Mouse (Mus musculus) lung, postnatal 36 days (tissue): Measurements from ENCODE around the gene Gm17535.
"Not testable (repeated sequence)": the region's sequence is repeated elsewhere in the genome, so short reads cannot be mapped to it uniquely, and the experiment has no call there.

Experiments used
- DNase-seq: peaks from one replicate; pipeline ENCODE4 v3.0.0; 2022; ENCODE audit warnings: mixed read lengths

Gm17535 gene

GRCm38 (mm10) chr9:3034299-3034698 lies at the start of gene Gm17535:
TSS of gene Gm17535 (plus strand) at chr9:3034599.
- not testable (repeated sequence) for DNase-seq

DNA sequence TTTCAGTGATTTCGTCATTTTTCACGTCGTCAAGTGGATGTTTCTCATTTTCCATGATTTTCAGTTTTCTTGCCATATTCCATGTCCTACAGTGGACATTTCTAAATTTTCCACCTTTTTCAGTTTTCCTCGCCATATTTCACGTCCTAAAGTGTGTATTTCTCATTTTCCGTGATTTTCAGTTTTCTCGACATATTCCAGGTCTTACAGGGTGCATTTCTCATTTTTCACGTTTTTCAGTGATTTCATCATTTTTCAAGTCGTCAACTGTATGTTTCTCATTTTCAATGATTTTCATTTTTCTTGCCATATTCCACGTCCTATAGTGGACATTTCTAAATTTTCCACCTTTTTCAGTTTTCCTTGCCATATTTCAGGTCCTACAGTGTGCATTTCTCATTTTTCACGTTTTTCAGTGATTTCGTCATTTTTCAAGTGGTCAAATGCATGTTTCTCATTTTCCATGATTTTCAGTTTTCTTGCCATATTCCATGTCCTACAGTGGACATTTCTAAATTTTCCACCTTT lies 33.9 kb upstream of the Gm17535 start, which contains the start of gene Gm10722:
Gene Gm10722 (plus strand): TSS at position 478 of the 528 bp plus-strand sequence.
- DNase-seq, result not testable (repeated sequence)

DNA sequence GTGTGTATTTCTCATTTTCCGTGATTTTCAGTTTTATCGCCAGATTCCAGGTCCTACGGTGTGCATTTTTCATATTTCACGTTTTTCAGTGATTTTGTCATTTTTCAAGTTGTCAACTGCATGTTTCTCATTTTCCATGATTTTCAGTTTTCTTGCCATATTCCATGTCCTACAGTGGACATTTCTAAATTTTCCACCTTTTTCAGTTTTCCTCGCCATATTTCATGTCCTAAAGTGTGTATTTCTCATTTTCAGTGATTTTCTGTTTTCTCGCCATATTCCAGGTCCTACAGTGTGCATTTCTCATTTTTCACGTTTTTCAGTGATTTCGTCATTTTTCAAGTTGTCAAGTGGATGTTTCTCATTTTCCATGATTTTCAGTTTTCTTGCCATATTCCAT lies 33.4 kb upstream of the Gm17535 start:
- peak; percentile 4 for DNase-seq

DNA sequence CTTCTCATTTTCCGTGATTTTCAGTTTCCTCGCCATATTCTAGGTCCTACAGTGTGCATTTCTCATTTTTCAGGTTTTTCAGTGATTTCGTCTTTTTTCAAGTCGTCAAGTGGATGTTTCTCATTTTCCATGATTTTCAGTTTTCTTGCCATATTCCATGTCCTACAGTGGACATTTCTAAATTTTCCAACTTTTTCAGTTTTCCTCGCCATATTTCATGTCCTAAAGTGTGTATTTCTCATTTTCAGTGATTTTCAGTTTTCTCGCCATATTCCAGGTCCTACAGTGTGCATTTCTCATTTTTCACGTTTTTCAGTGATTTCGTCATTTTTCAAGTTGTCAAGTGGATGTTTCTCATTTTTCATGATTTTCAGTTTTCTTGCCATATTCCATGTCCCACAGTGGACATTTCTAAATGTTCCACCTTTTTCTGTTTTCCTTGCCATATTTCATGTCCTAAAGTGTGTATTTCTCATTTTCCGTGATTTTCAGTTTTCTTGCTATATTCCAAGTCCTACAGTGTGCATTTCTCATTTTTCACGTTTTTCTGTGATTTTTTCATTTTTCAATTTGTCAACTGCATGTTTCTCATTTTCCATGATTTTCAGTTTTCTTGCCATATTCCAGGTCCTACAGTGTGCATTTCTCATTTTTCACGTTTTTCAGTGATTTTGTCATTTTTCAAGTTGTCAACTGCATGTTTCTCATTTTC lies 32.3 kb upstream of the Gm17535 start:
- DNase-seq, result peak; percentile 98

GRCm38 (mm10) chr9:3002794-3003396 lies 31.5 kb upstream of the Gm17535 start, which contains the start of gene Gm11168:
TSS of gene Gm11168 (plus strand) at chr9:3003346.
- not testable (repeated sequence) for DNase-seq

GRCm38 (mm10) chr9:3006179-3006578 lies 28.2 kb upstream of the Gm17535 start:
- DNase-seq, result not testable (repeated sequence)

DNA sequence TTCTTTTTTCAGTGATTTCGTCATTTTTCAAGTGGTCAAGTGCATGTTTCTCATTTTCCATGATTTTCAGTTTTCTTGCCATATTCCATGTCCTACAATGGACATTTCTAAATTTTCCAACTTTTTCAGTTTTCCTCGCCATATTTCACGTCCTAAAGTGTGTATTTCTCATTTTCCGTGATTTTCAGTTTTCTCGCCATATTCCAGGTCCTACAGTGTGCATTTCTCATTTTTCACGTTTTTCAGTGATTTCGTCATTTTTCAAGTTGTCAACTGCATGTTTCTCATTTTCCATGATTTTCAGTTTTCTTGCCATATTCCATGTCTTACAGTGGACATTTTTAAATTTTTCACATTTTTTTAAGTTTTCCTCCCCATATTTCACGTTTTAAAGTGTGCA lies 27.8 kb upstream of the Gm17535 start:
- peak; percentile 80 for DNase-seq

DNA sequence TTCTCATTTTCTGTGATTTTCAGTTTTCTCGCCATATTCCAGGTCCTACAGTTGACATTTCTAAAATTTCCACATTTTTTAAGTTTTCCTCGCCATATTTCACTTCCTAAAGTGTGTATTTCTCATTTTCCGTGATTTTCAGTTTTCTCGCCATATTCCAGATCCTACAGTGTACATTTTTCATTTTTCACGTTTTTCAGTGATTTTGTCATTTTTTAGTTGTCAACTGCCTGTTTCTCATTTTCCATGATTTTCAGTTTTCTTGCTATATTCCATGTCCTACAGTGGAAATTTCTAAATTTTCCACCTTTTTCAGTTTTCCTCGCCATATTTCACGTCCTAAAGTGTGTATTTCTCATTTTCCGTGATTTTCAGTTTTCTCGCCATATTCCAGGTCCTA lies 27.1 kb upstream of the Gm17535 start:
- not testable (repeated sequence) for DNase-seq

DNA sequence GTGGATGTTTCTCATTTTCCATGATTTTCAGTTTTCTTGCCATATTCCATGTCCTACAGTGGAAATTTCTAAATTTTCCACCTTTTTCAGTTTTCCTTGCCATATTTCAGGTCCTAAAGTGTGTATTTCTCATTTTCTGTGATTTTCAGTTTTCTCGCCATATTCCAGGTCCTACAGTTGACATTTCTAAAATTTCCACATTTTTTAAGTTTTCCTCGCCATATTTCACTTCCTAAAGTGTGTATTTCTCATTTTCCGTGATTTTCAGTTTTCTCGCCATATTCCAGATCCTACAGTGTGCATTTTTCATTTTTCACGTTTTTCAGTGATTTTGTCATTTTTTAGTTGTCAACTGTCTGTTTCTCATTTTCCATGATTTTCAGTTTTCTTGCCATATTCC lies 25.1 kb upstream of the Gm17535 start:
- DNase-seq, result not testable (repeated sequence)

DNA sequence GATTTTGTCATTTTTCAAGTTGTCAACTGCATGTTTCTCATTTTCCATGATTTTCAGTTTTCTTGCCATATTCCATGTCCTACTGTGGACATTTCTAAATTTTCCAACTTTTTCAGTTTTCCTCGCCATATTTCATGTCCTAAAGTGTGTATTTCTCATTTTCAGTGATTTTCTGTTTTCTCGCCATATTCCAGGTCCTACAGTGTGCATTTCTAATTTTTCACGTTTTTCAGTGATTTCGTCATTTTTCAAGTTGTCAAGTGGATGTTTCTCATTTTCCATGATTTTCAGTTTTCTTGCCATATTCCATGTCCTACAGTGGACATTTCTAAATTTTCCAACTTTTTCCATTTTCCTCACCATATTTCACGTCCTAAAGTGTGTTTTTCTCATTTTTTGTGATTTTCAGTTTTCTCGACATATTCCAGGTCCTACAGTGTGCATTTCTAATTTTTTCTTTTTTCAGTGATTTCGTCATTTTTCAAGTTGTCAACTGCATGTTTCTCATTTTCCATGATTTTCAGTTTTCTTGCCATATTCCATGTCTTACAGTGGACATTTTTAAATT lies 22.3 kb upstream of the Gm17535 start:
- DNase-seq, result not testable (repeated sequence)

GRCm38 (mm10) chr9:3012733-3013279 lies 21.6 kb upstream of the Gm17535 start, which contains the start of gene Gm10721:
TSS of gene Gm10721 (plus strand) at chr9:3013140.
- not testable (repeated sequence) for DNase-seq

- not testable (repeated sequence) for DNase-seq
Measured at GRCm38 (mm10) chr9:3015354-3015753, 19.0 kb upstream of the Gm17535 start, which contains the start of gene Gm10720. TSS of gene Gm10720 (plus strand) at chr9:3015654.

DNA sequence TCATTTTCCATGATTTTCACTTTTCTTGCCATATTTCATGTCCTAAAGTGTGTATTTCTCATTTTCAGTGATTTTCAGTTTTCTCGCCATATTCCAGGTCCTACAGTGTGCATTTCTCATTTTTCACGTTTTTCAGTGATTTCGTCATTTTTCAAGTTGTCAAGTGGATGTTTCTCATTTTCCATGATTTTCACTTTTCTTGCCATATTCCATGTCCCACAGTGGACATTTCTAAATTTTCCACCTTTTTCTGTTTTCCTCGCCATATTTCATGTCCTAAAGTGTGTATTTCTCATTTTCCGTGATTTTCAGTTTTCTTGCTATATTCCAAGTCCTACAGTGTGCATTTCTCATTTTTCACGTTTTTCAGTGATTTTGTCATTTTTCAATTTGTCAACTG lies 18.5 kb upstream of the Gm17535 start:
- DNase-seq, result not testable (repeated sequence)

DNA sequence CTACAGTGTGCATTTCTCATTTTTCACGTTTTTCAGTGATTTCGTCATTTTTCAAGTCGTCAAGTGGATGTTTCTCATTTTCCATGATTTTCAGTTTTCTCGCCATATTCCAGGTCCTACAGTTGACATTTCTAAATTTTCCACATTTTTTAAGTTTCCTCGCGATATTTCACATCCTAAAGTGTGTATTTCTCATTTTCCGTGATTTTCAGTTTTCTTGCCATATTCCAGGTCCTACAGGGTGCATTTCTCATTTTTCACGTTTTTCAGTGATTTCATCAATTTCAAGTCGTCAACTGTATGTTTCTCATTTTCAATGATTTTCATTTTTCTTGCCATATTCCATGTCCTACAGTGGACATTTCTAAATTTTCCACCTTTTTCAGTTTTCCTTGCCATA lies 17.3 kb upstream of the Gm17535 start, which contains the start of gene Gm10719:
Gene Gm10719 (plus strand): TSS at position 301 of the 400 bp plus-strand sequence.
- DNase-seq, result not testable (repeated sequence)

DNA sequence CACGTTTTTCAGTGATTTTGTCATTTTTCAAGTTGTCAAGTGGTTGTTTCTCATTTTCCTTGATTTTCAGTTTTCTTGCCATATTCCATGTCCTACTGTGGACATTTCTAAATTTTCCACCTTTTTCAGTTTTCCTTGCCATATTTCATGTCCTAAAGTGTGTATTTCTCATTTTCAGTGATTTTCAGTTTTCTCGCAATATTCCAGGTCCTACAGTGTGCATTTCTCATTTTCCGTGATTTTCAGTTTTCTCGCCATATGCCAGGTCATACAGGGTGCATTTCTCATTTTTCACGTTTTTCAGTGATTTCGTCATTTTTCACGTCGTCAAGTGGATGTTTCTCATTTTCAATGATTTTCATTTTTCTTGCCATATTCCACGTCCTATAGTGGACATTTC lies 15.5 kb upstream of the Gm17535 start:
- peak; percentile 21 for DNase-seq

DNA sequence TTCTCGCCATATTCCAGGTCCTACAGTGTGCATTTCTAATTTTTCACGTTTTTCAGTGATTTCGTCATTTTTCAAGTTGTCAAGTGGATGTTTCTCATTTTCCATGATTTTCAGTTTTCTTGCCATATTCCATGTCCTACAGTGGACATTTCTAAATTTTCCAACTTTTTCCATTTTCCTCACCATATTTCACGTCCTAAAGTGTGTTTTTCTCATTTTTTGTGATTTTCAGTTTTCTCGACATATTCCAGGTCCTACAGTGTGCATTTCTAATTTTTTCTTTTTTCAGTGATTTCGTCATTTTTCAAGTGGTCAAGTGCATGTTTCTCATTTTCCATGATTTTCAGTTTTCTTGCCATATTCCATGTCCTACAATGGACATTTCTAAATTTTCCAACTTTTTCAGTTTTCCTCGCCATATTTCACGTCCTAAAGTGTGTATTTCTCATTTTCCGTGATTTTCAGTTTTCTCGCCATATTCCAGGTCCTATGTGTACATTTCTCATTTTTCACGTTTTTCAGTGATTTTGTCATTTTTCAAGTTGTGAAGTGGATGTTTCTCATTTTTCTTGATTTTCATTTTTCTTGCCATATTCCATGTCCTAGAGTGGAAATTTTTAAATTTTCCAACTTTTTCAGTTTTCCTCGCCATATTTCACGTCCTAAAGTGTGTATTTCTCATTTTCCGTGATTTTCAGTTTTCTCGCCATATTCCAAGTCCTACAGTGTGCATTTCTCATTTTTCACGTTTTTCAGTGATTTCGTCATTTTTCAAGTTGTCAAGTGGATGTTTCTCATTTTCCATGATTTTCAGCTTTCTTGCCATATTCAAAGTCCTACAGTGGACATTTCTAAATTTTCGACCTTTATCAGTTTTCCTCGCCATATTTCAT lies 14.3 kb upstream of the Gm17535 start:
- DNase-seq, result peak; percentile 78

DNA sequence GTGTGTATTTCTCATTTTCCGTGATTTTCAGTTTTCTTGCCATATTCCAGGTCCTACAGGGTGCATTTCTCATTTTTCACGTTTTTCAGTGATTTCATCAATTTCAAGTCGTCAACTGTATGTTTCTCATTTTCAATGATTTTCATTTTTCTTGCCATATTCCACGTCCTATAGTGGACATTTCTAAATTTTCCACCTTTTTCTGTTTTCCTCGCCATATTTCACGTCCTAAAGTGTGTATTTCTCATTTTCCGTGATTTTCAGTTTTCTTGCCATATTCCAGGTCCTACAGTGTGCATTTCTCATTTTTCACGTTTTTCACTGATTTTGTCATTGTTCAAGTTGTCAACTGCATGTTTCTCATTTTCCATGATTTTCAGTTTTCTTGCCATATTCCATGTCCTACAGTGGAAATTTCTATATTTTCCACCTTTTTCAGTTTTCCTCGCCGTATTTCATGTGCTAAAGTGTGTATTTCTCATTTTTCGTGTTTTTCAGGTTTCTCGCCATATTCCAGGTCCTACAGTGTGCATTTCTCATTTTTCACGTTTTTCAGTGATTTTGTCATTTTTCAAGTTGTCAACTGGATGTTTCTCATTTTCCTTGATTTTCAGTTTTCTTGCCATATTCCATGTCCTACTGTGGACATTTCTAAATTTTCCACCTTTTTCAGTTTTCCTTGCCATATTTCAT lies 11.9 kb upstream of the Gm17535 start:
- peak; percentile 72 for DNase-seq

DNA sequence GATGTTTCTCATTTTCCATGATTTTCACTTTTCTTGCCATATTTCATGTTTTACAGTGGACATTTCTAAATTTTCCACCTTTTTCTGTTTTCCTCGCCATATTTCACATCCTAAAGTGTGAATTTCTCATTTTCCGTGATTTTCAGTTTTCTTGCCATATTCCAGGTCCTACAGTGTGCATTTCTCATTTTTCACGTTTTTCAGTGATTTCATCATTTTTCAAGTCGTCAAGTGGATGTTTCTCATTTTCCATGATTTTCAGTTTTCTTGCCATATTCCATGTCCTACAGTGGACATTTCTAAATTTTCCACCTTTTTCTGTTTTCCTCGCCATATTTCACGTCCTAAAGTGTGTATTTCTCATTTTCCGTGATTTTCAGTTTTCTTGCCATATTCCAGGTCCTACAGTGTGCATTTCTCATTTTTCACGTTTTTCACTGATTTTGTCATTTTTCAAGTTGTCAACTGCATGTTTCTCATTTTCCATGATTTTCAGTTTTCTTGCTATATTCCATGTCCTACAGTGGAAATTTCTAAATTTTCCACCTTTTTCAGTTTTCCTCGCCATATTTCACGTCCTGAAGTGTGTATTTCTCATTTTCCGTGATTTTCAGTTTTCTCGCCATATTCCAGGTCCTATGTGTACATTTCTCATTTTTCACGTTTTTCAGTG lies 11.0 kb upstream of the Gm17535 start, which contains the start of gene Gm10718:
Gene Gm10718 (plus strand): TSS at position 236 of the 673 bp plus-strand sequence.
- peak; percentile 8 for DNase-seq

DNA sequence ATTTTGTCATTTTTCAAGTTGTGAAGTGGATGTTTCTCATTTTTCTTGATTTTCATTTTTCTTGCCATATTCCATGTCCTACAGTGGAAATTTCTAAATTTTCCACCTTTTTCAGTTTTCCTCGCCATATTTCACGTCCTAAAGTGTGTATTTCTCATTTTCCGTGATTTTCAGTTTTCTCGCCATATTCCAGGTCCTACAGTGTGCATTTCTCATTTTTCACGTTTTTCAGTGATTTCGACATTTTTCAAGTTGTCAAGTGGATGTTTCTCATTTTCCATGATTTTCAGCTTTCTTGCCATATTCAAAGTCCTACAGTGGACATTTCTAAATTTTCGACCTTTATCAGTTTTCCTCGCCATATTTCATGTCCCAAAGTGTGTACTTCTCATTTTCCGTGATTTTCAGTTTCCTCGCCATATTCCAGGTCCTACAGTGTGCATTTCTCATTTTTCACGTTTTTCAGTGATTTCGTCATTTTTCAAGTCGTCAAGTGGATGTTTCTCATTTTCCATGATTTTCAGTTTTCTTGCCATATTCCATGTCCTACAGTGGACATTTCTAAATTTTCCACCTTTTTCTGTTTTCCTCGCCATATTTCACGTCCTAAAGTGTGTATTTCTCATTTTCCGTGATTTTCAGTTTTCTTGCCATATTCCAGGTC lies 10.3 kb upstream of the Gm17535 start:
- DNase-seq, result peak; percentile 37

GRCm38 (mm10) chr9:3024912-3025467 lies 9.4 kb upstream of the Gm17535 start, which contains the start of gene Gm10717:
TSS of gene Gm10717 (plus strand) at chr9:3025417.
- DNase-seq, result peak; percentile 49
